Mouse (Mus musculus): ENCODE results near the gene Gcnt4.

DNA sequence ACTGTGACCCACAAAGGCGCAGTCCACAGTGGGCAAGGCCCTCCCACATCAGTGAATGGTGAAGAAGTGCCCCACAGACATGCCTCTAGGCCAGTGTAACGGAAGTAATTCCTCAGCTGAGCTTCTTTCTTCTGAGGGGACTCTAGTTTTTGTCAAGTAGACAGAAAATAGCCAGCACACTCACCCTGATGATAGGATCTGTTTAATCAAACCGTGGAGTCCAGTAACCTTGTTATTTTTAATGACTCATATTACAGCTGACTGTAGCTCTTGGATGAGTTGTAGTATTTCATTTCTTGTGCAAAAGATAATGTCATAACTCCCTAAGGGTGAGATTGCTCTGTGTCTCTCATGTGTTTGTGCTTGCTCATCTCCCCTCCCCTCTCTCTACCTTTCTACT lies 17.8 kb upstream of the Gcnt4 start:
- TF ChIP-seq POLR2A (IDR thresholded peaks at IDR 0.05; ENCODE audit: insufficient read depth, low read depth, low read length) (no peak), CTCF (IDR thresholded peaks at IDR 0.05; ENCODE audit: insufficient read depth, low read depth, low read length) (no peak)
